Mouse (Mus musculus) gastrocnemius, postnatal 14 days (tissue): ENCODE data around the gene Mllt6. TPM values are rescaled to one million over a fixed set of nuclear protein-coding genes. Genes with fewer than 3 reads are reported as not detected.
A peak's percentile ranks its signal among the peaks of the same experiment; 100 is the strongest.

Experiments used
- DNase-seq: peaks from one replicate; pipeline ENCODE4 v3.0.0; 2021; ENCODE audit warnings: mixed read lengths
- intact Hi-C: fragments of 180-260 bp; cut with DNase I; formaldehyde crosslinking; loops from one replicate; pipeline ENCODE4 v1.15.1; 2025; ENCODE audit warnings: low total_unique reads
- total RNA-seq, 2 experiments: library from RNA; stranded (reverse); gene quantifications; 2 replicates each; pipeline ENCODE4 v1.2.3; 2021

Mllt6 gene
- total RNA-seq, 2 experiments from 2014 or later: 26.2 to 27.4 TPM

GRCm38 (mm10) chr11:97685613-97686321 is 22.6 kb downstream of the Mllt6 start, which contains the start of gene Cisd3:
Gene Cisd3, plus strand, starts transcription at chr11:97685826.
- intact Hi-C loops: no loop called here
- peak; percentile 95 for DNase-seq

GRCm38 (mm10) chr11:97686322-97686908 is 23.2 kb downstream of the Mllt6 start:
- DNase-seq: no peak
- intact Hi-C loops: no loop called here

- intact Hi-C loops: no loop called here
- DNase-seq: no peak
These were observed 23.8 kb downstream of the Mllt6 start for GRCm38 (mm10) chr11:97687061-97687460.

GRCm38 (mm10) chr11:97689861-97690260 is 26.6 kb downstream of the Mllt6 start:
- DNase-seq: peak; percentile 57
- intact Hi-C loops: loop anchor here (2.0 kb wide), 2 partner anchors 43 to 49 kb away; no protein-coding TSS in a partner anchor

GRCm38 (mm10) chr11:97694435-97694834 is 31.2 kb downstream of the Mllt6 start:
- no peak for DNase-seq
- intact Hi-C loops: no loop called here

GRCm38 (mm10) chr11:97694921-97695711 is 31.9 kb downstream of the Mllt6 start:
- no peak for DNase-seq
- intact Hi-C loops: no loop called here

GRCm38 (mm10) chr11:97695712-97696401 is 32.6 kb downstream of the Mllt6 start:
- intact Hi-C loops: no loop called here
- DNase-seq: no peak

- intact Hi-C loops: no loop called here
These were observed 33.5 kb downstream of the Mllt6 start for GRCm38 (mm10) chr11:97696669-97697068.

GRCm38 (mm10) chr11:97697199-97697890 is 34.1 kb downstream of the Mllt6 start:
- intact Hi-C loops: no loop called here
- DNase-seq: no peak

More at GRCm38 (mm10) chr11:97696669-97697068, 33.5 kb downstream of the Mllt6 start:
- DNase-seq: no peak

- DNase-seq: no peak
- intact Hi-C loops: no loop called here
These were observed 34.8 kb downstream of the Mllt6 start for GRCm38 (mm10) chr11:97697891-97698529.

GRCm38 (mm10) chr11:97698741-97699611 is 35.8 kb downstream of the Mllt6 start:
- intact Hi-C loops: no loop called here
- DNase-seq: peak; percentile 80

- intact Hi-C loops: no loop called here
- peak; percentile 88 for DNase-seq
These were observed 36.4 kb downstream of the Mllt6 start for GRCm38 (mm10) chr11:97699626-97700002.

- intact Hi-C loops: no loop called here
- peak; percentile 87 for DNase-seq
These were observed 37.0 kb downstream of the Mllt6 start, which contains the start of gene Pcgf2 for GRCm38 (mm10) chr11:97700003-97700745. Gene Pcgf2, minus strand, starts transcription at chr11:97700497.

GRCm38 (mm10) chr11:97700746-97701580 is 37.7 kb downstream of the Mllt6 start:
- intact Hi-C loops: no loop called here
- no peak for DNase-seq

- DNase-seq: no peak
- intact Hi-C loops: no loop called here
These were observed 38.6 kb downstream of the Mllt6 start for GRCm38 (mm10) chr11:97701581-97702392.
